Mouse (Mus musculus): ENCODE measurements around the gene Ncbp3. TPM values are rescaled to one million over a fixed set of nuclear protein-coding genes. Genes with fewer than 3 reads are reported as not detected.

Ncbp3 gene
- total and polyA plus RNA-seq, 3 experiments = 8.4 to 9.3 TPM; not detected in 1

DNA sequence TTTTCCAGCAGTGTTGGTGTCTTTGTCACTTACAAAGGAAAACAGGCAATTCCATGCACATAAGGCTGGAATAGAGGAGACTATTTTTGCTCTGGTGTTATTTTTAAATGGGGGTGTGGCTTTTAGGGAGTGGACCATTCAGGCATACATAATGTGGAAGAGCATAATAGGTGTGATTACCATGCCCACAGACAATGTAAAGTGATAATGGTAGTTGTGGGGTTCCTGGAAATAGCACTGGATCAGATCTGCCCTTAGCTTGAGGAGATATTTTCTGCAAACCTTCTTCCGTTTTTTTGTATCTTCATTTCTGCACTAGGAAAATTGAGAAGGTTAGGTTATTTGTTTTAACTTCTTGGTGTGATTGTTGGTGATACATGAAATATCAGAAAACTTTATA lies 5.2 kb downstream of the Ncbp3 start:
- Histone ChIP-seq H3K4me3 (ENCODE audit: control insufficient read depth in 1 of 2, insufficient read depth in 1 of 2, low read depth in 2 of 2, low read length in 2 of 2) (no peak overlapping the region), H3K27ac (ENCODE audit: control insufficient read depth, low read depth, low read length) (peak overlapping the region; percentile 65), H3K4me1 (ENCODE audit: control insufficient read depth in 1 of 2, insufficient read depth in 2 of 2, low read length in 2 of 2) (peaks cover 15 to 18% of the 10 kb centered on the region in 2 experiments), H3K9me3 (replicated peaks; ENCODE audit: insufficient read depth, low read length) (no peaks in the 10 kb centered on the region), H3K36me3 (ENCODE audit: control insufficient read depth in 1 of 2, insufficient read depth in 2 of 2, low read length in 2 of 2) (peaks cover 11 to 32% of the 10 kb centered on the region in 2 experiments), H3K79me2 (ENCODE audit: control insufficient read depth, insufficient read depth, low read length, poor library complexity) (peaks cover 18% of the 10 kb centered on the region), H3K9ac (ENCODE audit: control insufficient read depth, low read depth, low read length, poor library complexity, severe bottlenecking) (no peak overlapping the region), H3K27me3 (ENCODE audit: control insufficient read depth in 1 of 2, insufficient read depth in 2 of 2, low read length in 2 of 2) (no peaks in the 10 kb centered on the region)
- DNase-seq (ENCODE audit: low read depth, low spot score) = peak; percentile 87
- no peak for TF ChIP-seq NRF1 (IDR thresholded peaks at IDR 0.05; ENCODE audit: insufficient read depth, low read depth, low read length, poor library complexity, severe bottlenecking)
- TF ChIP-seq TBP (IDR thresholded peaks at IDR 0.05; ENCODE audit: low read depth, low read length) = no peak
- TF ChIP-seq CTCF (IDR thresholded peaks at IDR 0.05 in 2 of 3, conservative IDR thresholded peaks at IDR 0.05 in 1 of 3; ENCODE audit: control insufficient read depth in 1 of 3, insufficient read depth in 1 of 3, low read depth in 2 of 3, low read length in 3 of 3, poor library complexity in 1 of 3, severe bottlenecking in 1 of 3) = no peak
- peak; percentile 45; the same call in 1 of the 2 replicates for TF ChIP-seq HCFC1 (IDR thresholded peaks at IDR 0.05; ENCODE audit: low read depth, low read length)
- TF ChIP-seq POLR2A (IDR thresholded peaks at IDR 0.05; ENCODE audit: control insufficient read depth in 1 of 2, insufficient read depth in 1 of 2, low read depth in 1 of 2, low read length in 2 of 2, poor library complexity in 1 of 2) = no peak
- TF ChIP-seq GABPA (IDR thresholded peaks at IDR 0.05; ENCODE audit: low read depth, low read length) = no peak
- TF ChIP-seq POLR2AphosphoS2 (IDR thresholded peaks at IDR 0.05; ENCODE audit: low read length) = no peak
- no peak for TF ChIP-seq ZNF384 (IDR thresholded peaks at IDR 0.05; ENCODE audit: low read depth, low read length)
- no peak for TF ChIP-seq USF1 (IDR thresholded peaks at IDR 0.05; ENCODE audit: low read depth, low read length)
- TF ChIP-seq JUND (IDR thresholded peaks at IDR 0.05; ENCODE audit: low read depth, low read length) = no peak
- TF ChIP-seq RCOR1 (IDR thresholded peaks at IDR 0.05; ENCODE audit: low read depth, low read length) = peak; percentile 74; the same call in 1 of the 2 replicates
- no peak for TF ChIP-seq POLR2AphosphoS5 (IDR thresholded peaks at IDR 0.05; ENCODE audit: borderline replicate concordance, low read depth, low read length)
- peak; percentile 88 to 90 for TF ChIP-seq EP300 (IDR thresholded peaks at IDR 0.05; ENCODE audit: low read depth in 1 of 2, low read length in 2 of 2)
- TF ChIP-seq MEF2A (IDR thresholded peaks at IDR 0.05; ENCODE audit: extremely low read depth, insufficient replicate concordance, low read depth, low read length, poor library complexity, severe bottlenecking) = peak; percentile 91; the same call in 1 of the 2 replicates
- TF ChIP-seq TAL1 (IDR thresholded peaks at IDR 0.05; ENCODE audit: low read length) = peak; percentile 48
- no peak for TF ChIP-seq RAD21 (IDR thresholded peaks at IDR 0.05; ENCODE audit: low read depth, low read length)
- no peak for TF ChIP-seq SMC3 (IDR thresholded peaks at IDR 0.05; ENCODE audit: low read depth, low read length)
- no peak; the same call in 1 of the 2 replicates for TF ChIP-seq MXI1 (IDR thresholded peaks at IDR 0.05; ENCODE audit: low read depth, low read length)
- no peak for TF ChIP-seq CHD2 (IDR thresholded peaks at IDR 0.05; ENCODE audit: low read length)
- TF ChIP-seq ZKSCAN1 (IDR thresholded peaks at IDR 0.05; ENCODE audit: low read depth, low read length) = 0 out of 2 replicates have a peak, but pooled peaks have one; percentile 54
- TF ChIP-seq E2F4 (IDR thresholded peaks at IDR 0.05; ENCODE audit: borderline replicate concordance, low read depth, low read length) = no peak
- no peak; the same call in 1 of the 2 replicates for TF ChIP-seq MAFK (IDR thresholded peaks at IDR 0.05; ENCODE audit: borderline replicate concordance, low read depth, low read length)
- TF ChIP-seq MYC (IDR thresholded peaks at IDR 0.05; ENCODE audit: low read depth, low read length) = peak; percentile 40; the same call in 1 of the 2 replicates
- no peak for TF ChIP-seq MYB (IDR thresholded peaks at IDR 0.05; ENCODE audit: low read depth, low read length)
- no peak for TF ChIP-seq UBTF (IDR thresholded peaks at IDR 0.05; ENCODE audit: borderline replicate concordance, insufficient read depth, low read depth, low read length)
- no peak for TF ChIP-seq KAT2A (conservative IDR thresholded peaks at IDR 0.05; ENCODE audit: low read depth, low read length)
- peak; percentile 74 for TF ChIP-seq TCF12 (IDR thresholded peaks at IDR 0.05; ENCODE audit: low read depth, low read length)
- no peak for TF ChIP-seq CHD1 (IDR thresholded peaks at IDR 0.05; ENCODE audit: low read depth, low read length)
- TF ChIP-seq ZMIZ1 (IDR thresholded peaks at IDR 0.05; ENCODE audit: low read depth, low read length) = no peak
- no peak for TF ChIP-seq BHLHE40 (IDR thresholded peaks at IDR 0.05; ENCODE audit: borderline replicate concordance, low read depth, low read length)
- TF ChIP-seq USF2 (IDR thresholded peaks at IDR 0.05; ENCODE audit: borderline replicate concordance in 1 of 2, insufficient read depth in 1 of 2, low read depth in 1 of 2, low read length in 2 of 2) = no peak
- peak; percentile 90 for TF ChIP-seq GATA1 (IDR thresholded peaks at IDR 0.05; ENCODE audit: low read depth, low read length)
- no peak for TF ChIP-seq ELF1 (IDR thresholded peaks at IDR 0.05; ENCODE audit: low read depth, low read length)
- no peak for TF ChIP-seq NELFE (IDR thresholded peaks at IDR 0.05; ENCODE audit: low read depth, low read length)
- TF ChIP-seq SIN3A (IDR thresholded peaks at IDR 0.05; ENCODE audit: low read length) = peak; percentile 85
- no peak for TF ChIP-seq ZC3H11A (IDR thresholded peaks at IDR 0.05; ENCODE audit: low read depth, low read length)
- peak; percentile 88 for TF ChIP-seq ETS1 (IDR thresholded peaks at IDR 0.05; ENCODE audit: low read depth, low read length)

Measured in MEL (cell line).